Comparison of ENCODE assay signal across 8 mouse cellular contexts in the genomic region with DNA sequence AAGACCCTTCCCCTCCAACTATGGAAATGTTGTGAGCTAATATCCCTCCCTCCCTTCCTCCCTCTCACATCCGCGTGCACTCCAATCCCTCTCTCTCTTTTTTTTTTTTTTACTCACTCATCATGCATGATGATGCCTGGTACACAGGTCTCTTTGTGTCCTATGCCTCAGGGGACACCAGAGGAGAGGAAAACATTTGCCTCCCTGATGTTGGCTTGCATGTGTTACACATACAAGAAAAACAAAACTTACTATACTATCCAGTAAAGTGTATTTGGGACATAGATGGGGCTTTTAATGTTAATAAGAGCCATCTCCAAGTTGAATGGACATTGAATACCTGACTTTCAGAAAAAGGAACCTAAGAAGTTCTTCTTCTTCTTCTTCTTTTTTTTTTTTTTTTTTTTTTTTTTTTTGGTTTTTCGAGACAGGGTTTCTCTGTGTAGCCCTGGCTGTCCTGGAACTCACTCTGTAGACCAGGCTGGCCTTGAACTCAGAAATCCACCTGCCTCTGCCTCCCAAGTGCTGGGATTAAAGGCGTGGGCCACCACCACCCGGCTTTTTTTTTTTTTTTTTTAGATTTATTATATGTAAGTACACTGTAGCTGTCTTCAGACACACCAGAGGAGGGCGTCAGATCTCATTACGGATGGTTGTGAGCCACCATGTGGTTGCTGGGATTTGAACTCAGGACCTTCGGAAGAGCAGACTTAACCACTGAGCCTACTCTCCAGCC. TPM values are rescaled to one million over a fixed set of nuclear protein-coding genes. Genes with fewer than 3 reads are reported as not detected.
DNase-seq lines count a peak whose midpoint lies in the region; ATAC-seq and TF ChIP-seq lines count a peak whose summit lies in the region.
"Not testable (repeated sequence)": the region's sequence is repeated elsewhere in the genome, so short reads cannot be mapped to it uniquely, and the experiment has no call there.

No protein-coding gene starts in this region.

- H3K27ac ChIP-seq in embryonic facial prominence, embryonic 10.5 days (replicated peaks) = peak overlapping the region; percentile 98; the same call in 1 of the 2 replicates
- peak overlapping the region; percentile 83; the same call in 1 of the 2 replicates for H3K27ac ChIP-seq in forebrain, embryonic 13.5 days
- H3K27ac ChIP-seq in heart, embryonic 14.5 days (replicated peaks in 1 of 2; ENCODE audit: control insufficient read depth in 1 of 2, insufficient read depth in 1 of 2, low read depth in 2 of 2, low read length in 2 of 2) = peak overlapping the region in 1 of 2 experiments; percentile 96; a peak in 2 of 4 replicates
- H3K27ac ChIP-seq in hindbrain, postnatal 0 days = peak overlapping the region; percentile 85; the same call in 1 of the 2 replicates
- peak overlapping the region; percentile 86 for H3K27ac ChIP-seq in left cerebral cortex, adult 2 months
- not testable (repeated sequence) for H3K27ac ChIP-seq in liver, embryonic 14.5 days; midbrain, embryonic 12.5 days (replicated peaks)
- peak overlapping the region; percentile 95 for H3K27ac ChIP-seq in stomach, embryonic 15.5 days

- H3K9ac ChIP-seq in forebrain, embryonic 13.5 days; hindbrain, postnatal 0 days (replicated peaks; ENCODE audit: low read length); midbrain, embryonic 12.5 days (replicated peaks); stomach, embryonic 15.5 days: not testable (repeated sequence)
- H3K9ac ChIP-seq in heart, embryonic 14.5 days (ENCODE audit: low read length) = peak overlapping the region; percentile 94
- H3K9ac ChIP-seq in liver, embryonic 14.5 days (replicated peaks) = peak overlapping the region; percentile 78

- peak overlapping the region; percentile 91 for H3K4me3 ChIP-seq in embryonic facial prominence, embryonic 10.5 days
- H3K4me3 ChIP-seq in forebrain, embryonic 13.5 days = peak overlapping the region; percentile 83; the same call in 1 of the 2 replicates
- H3K4me3 ChIP-seq in heart, embryonic 14.5 days (ENCODE audit: control insufficient read depth in 1 of 2, insufficient read depth in 1 of 2, low read depth in 1 of 2, low read length in 2 of 2) = peak overlapping the region in 1 of 2 experiments; percentile 80; a peak in 1 of 4 replicates
- H3K4me3 ChIP-seq in hindbrain, postnatal 0 days (ENCODE audit: low read length); liver, embryonic 14.5 days (ENCODE audit: insufficient read depth in 1 of 2, low read depth in 2 of 2, low read length in 2 of 2); midbrain, embryonic 12.5 days: not testable (repeated sequence)
- H3K4me3 ChIP-seq in left cerebral cortex, adult 2 months = peak overlapping the region; percentile 84
- peak overlapping the region; percentile 72; the same call in 1 of the 2 replicates for H3K4me3 ChIP-seq in stomach, embryonic 15.5 days (replicated peaks)

- ATAC-seq in forebrain, embryonic 13.5 days; heart, embryonic 14.5 days (ENCODE audit: insufficient number of reproducible peaks, insufficient read depth, low FRiP score, low read depth); hindbrain, postnatal 0 days; liver, embryonic 14.5 days (ENCODE audit: insufficient read depth); midbrain, embryonic 12.5 days (ENCODE audit: low FRiP score, low read depth); stomach, embryonic 15.5 days (ENCODE audit: insufficient read depth, low FRiP score, low read depth): not testable (repeated sequence)

- peak overlapping the region; percentile 67 for H3K4me2 ChIP-seq in forebrain, embryonic 13.5 days
- peak overlapping the region; percentile 86 for H3K4me2 ChIP-seq in heart, embryonic 14.5 days (ENCODE audit: low read length)
- H3K4me2 ChIP-seq in hindbrain, postnatal 0 days (ENCODE audit: low read depth, low read length) = peak overlapping the region; percentile 76
- peak overlapping the region; percentile 95 for H3K4me2 ChIP-seq in liver, embryonic 14.5 days (ENCODE audit: low read depth)
- peak overlapping the region; percentile 61; the same call in 1 of the 2 replicates for H3K4me2 ChIP-seq in midbrain, embryonic 12.5 days (replicated peaks)
- H3K4me2 ChIP-seq in stomach, embryonic 15.5 days = peak overlapping the region; percentile 74

- H3K4me1 ChIP-seq in embryonic facial prominence, embryonic 10.5 days = peaks cover 29% of the 10 kb centered on the region
- H3K4me1 ChIP-seq in forebrain, embryonic 13.5 days = peaks cover 27% of the 10 kb centered on the region
- peaks cover 7 to 19% of the 10 kb centered on the region in 2 experiments for H3K4me1 ChIP-seq in heart, embryonic 14.5 days (ENCODE audit: control insufficient read depth in 2 of 2, insufficient read depth in 2 of 2, low read length in 2 of 2)
- H3K4me1 ChIP-seq in hindbrain, postnatal 0 days (ENCODE audit: insufficient read depth, low read length) = not testable (repeated sequence)
- peaks cover 17 to 22% of the 10 kb centered on the region in 2 experiments for H3K4me1 ChIP-seq in liver, embryonic 14.5 days (replicated peaks; ENCODE audit: control insufficient read depth in 2 of 2, insufficient read depth in 2 of 2, low read length in 1 of 2)
- peaks cover 25% of the 10 kb centered on the region for H3K4me1 ChIP-seq in midbrain, embryonic 12.5 days
- peaks cover 21% of the 10 kb centered on the region for H3K4me1 ChIP-seq in stomach, embryonic 15.5 days

- DNase-seq in embryonic facial prominence, embryonic 10.5 days (ENCODE audit: low spot score); hindbrain, postnatal 0 days (ENCODE audit: low spot score); left cerebral cortex, adult 2 months (ENCODE audit: extremely low spot score in 1 of 2, low spot score in 2 of 2); liver, embryonic 14.5 days (ENCODE audit: low read depth in 3 of 3, low spot score in 3 of 3): not testable (repeated sequence)

- H3K27me3 ChIP-seq in embryonic facial prominence, embryonic 10.5 days (replicated peaks; ENCODE audit: low read depth, poor library complexity, severe bottlenecking); forebrain, embryonic 13.5 days; heart, embryonic 14.5 days (ENCODE audit: control insufficient read depth, insufficient read depth, low read length); hindbrain, postnatal 0 days (ENCODE audit: insufficient read depth, low read length); liver, embryonic 14.5 days (ENCODE audit: control insufficient read depth, insufficient read depth, low read length); midbrain, embryonic 12.5 days; stomach, embryonic 15.5 days (replicated peaks): not testable (repeated sequence)

- not testable (repeated sequence) for TF ChIP-seq CTCF in hindbrain, postnatal 0 days (IDR thresholded peaks at IDR 0.05; ENCODE audit: low read depth); left cerebral cortex, adult 2 months (IDR thresholded peaks at IDR 0.05); liver, embryonic 14.5 days (IDR thresholded peaks at IDR 0.05; ENCODE audit: low read depth)

- not testable (repeated sequence) for H3K9me3 ChIP-seq in embryonic facial prominence, embryonic 10.5 days; forebrain, embryonic 13.5 days (replicated peaks); heart, embryonic 14.5 days (ENCODE audit: control insufficient read depth, low read length); hindbrain, postnatal 0 days (ENCODE audit: low read length); liver, embryonic 14.5 days (ENCODE audit: control insufficient read depth, low read length); midbrain, embryonic 12.5 days; stomach, embryonic 15.5 days

- intact Hi-C loops in left cerebral cortex, adult 2 months (cut with DNase I) = not testable (repeated sequence)

- not testable (repeated sequence) for TF ChIP-seq EP300 in liver, embryonic 14.5 days (IDR thresholded peaks at IDR 0.05; ENCODE audit: low read depth)

- whole genome bisulfite sequencing in embryonic facial prominence, embryonic 10.5 days = 71% methylated on average over 7 of the region's 8 CpGs
- 65% methylated on average over 7 of the region's 8 CpGs for WGBS in forebrain, embryonic 13.5 days
- 61% methylated on average over 5 of the region's 8 CpGs for WGBS in heart, embryonic 14.5 days
- 59% methylated on average over 7 of the region's 8 CpGs for WGBS in hindbrain, postnatal 0 days
- WGBS in liver, embryonic 14.5 days (ENCODE audit: insufficient replicate concordance) = 55% methylated on average over 7 of the region's 8 CpGs
- WGBS in midbrain, embryonic 12.5 days = 69% methylated on average over 5 of the region's 8 CpGs
- WGBS in stomach, embryonic 15.5 days = 55% methylated on average over 7 of the region's 8 CpGs

- H3K36me3 ChIP-seq in embryonic facial prominence, embryonic 10.5 days (replicated peaks) = peaks cover 22% of the 10 kb centered on the region
- peaks cover 16% of the 10 kb centered on the region for H3K36me3 ChIP-seq in forebrain, embryonic 13.5 days (ENCODE audit: poor library complexity, severe bottlenecking)
- peaks cover 22% of the 10 kb centered on the region for H3K36me3 ChIP-seq in heart, embryonic 14.5 days (ENCODE audit: control insufficient read depth, insufficient read depth, low read length)
- H3K36me3 ChIP-seq in hindbrain, postnatal 0 days (ENCODE audit: insufficient read depth, low read length); liver, embryonic 14.5 days (replicated peaks; ENCODE audit: control insufficient read depth, insufficient read depth, low read depth); stomach, embryonic 15.5 days: not testable (repeated sequence)
- peaks cover 16% of the 10 kb centered on the region for H3K36me3 ChIP-seq in midbrain, embryonic 12.5 days

RNA-seq across cellular contexts. Expression of a gene that starts 0.6 kb away (rescaled TPM):
- 53.8 and 53.9 TPM in 2 replicates for polyA plus RNA-seq in embryonic facial prominence, embryonic 10.5 days (2016; fragmentation: Nextera tagmentation; extraction: Ambion mirVana)
- 36.8 and 40.1 TPM in 2 replicates for polyA plus RNA-seq in forebrain, embryonic 13.5 days (2015; fragmentation: Nextera tagmentation; extraction: Ambion mirVana)
- polyA plus RNA-seq in heart, embryonic 14.5 days (2014; fragmentation: Nextera tagmentation; extraction: Ambion mirVana) = 34.7 and 37.8 TPM in 2 replicates
- 16.4 and 24.6 TPM in 2 replicates for total RNA-seq in hindbrain, postnatal 0 days (2014; rRNA removed)
- polyA plus RNA-seq in hindbrain, postnatal 0 days (2015; fragmentation: Nextera tagmentation; extraction: Ambion mirVana) = 30.9 and 34.9 TPM in 2 replicates
- 10 to 100 TPM; 13.8 to 14.6 TPM for total RNA-seq in left cerebral cortex, adult 2 months (2021)
- polyA plus RNA-seq in liver, embryonic 14.5 days (2012; rRNA removed) = 16.4 and 19.5 TPM in 2 replicates
- polyA plus RNA-seq in liver, embryonic 14.5 days (2014; fragmentation: Nextera tagmentation; extraction: Ambion mirVana) = 18.8 and 20.2 TPM in 2 replicates
- 34.7 and 39.1 TPM in 2 replicates for polyA plus RNA-seq in midbrain, embryonic 12.5 days (2016; fragmentation: Nextera tagmentation; extraction: Ambion mirVana)
- polyA plus RNA-seq in stomach, embryonic 15.5 days (2015; fragmentation: Nextera tagmentation; extraction: Ambion mirVana) = 33.2 and 33.5 TPM in 2 replicates

RNA-seq across cellular contexts. Expression of a gene that starts 5.1 kb away (rescaled TPM):
- polyA plus RNA-seq in embryonic facial prominence, embryonic 10.5 days (2016; fragmentation: Nextera tagmentation; extraction: Ambion mirVana) = 6.8 and 7.8 TPM in 2 replicates
- polyA plus RNA-seq in forebrain, embryonic 13.5 days (2015; fragmentation: Nextera tagmentation; extraction: Ambion mirVana) = 14.0 and 19.6 TPM in 2 replicates
- 5.4 and 7.7 TPM in 2 replicates for polyA plus RNA-seq in heart, embryonic 14.5 days (2014; fragmentation: Nextera tagmentation; extraction: Ambion mirVana)
- total RNA-seq in hindbrain, postnatal 0 days (2014; rRNA removed) = 50.5 and 55.6 TPM in 2 replicates
- 19.6 and 22.8 TPM in 2 replicates for polyA plus RNA-seq in hindbrain, postnatal 0 days (2015; fragmentation: Nextera tagmentation; extraction: Ambion mirVana)
- total RNA-seq in left cerebral cortex, adult 2 months (2021) = 100 to 1,000 TPM; 190 to 222 TPM
- 13.0 and 17.3 TPM in 2 replicates for polyA plus RNA-seq in liver, embryonic 14.5 days (2012; rRNA removed)
- 7.4 and 8.9 TPM in 2 replicates for polyA plus RNA-seq in liver, embryonic 14.5 days (2014; fragmentation: Nextera tagmentation; extraction: Ambion mirVana)
- polyA plus RNA-seq in midbrain, embryonic 12.5 days (2016; fragmentation: Nextera tagmentation; extraction: Ambion mirVana) = 19.0 and 19.7 TPM in 2 replicates
- 7.9 and 10.1 TPM in 2 replicates for polyA plus RNA-seq in stomach, embryonic 15.5 days (2015; fragmentation: Nextera tagmentation; extraction: Ambion mirVana)

RNA-seq across cellular contexts. Expression of a gene that starts 9.3 kb away (rescaled TPM):
- 601 and 615 TPM in 2 replicates for polyA plus RNA-seq in embryonic facial prominence, embryonic 10.5 days (2016; fragmentation: Nextera tagmentation; extraction: Ambion mirVana)
- 393 TPM in 2 replicates for polyA plus RNA-seq in forebrain, embryonic 13.5 days (2015; fragmentation: Nextera tagmentation; extraction: Ambion mirVana)
- 153 and 167 TPM in 2 replicates for polyA plus RNA-seq in heart, embryonic 14.5 days (2014; fragmentation: Nextera tagmentation; extraction: Ambion mirVana)
- 272 and 314 TPM in 2 replicates for total RNA-seq in hindbrain, postnatal 0 days (2014; rRNA removed)
- 123 and 136 TPM in 2 replicates for polyA plus RNA-seq in hindbrain, postnatal 0 days (2015; fragmentation: Nextera tagmentation; extraction: Ambion mirVana)
- 10 to 100 TPM; 46.1 to 53.2 TPM for total RNA-seq in left cerebral cortex, adult 2 months (2021)
- 177 and 217 TPM in 2 replicates for polyA plus RNA-seq in liver, embryonic 14.5 days (2012; rRNA removed)
- 168 and 190 TPM in 2 replicates for polyA plus RNA-seq in liver, embryonic 14.5 days (2014; fragmentation: Nextera tagmentation; extraction: Ambion mirVana)
- 351 and 363 TPM in 2 replicates for polyA plus RNA-seq in midbrain, embryonic 12.5 days (2016; fragmentation: Nextera tagmentation; extraction: Ambion mirVana)
- polyA plus RNA-seq in stomach, embryonic 15.5 days (2015; fragmentation: Nextera tagmentation; extraction: Ambion mirVana) = 260 and 267 TPM in 2 replicates

RNA-seq across cellular contexts. Expression of a gene that starts 18.8 kb away (rescaled TPM):
- polyA plus RNA-seq in embryonic facial prominence, embryonic 10.5 days (2016; fragmentation: Nextera tagmentation; extraction: Ambion mirVana) = 167 and 175 TPM in 2 replicates
- polyA plus RNA-seq in forebrain, embryonic 13.5 days (2015; fragmentation: Nextera tagmentation; extraction: Ambion mirVana) = 91.6 and 92.2 TPM in 2 replicates
- polyA plus RNA-seq in heart, embryonic 14.5 days (2014; fragmentation: Nextera tagmentation; extraction: Ambion mirVana) = 110 and 112 TPM in 2 replicates
- total RNA-seq in hindbrain, postnatal 0 days (2014; rRNA removed) = 38.7 and 38.8 TPM in 2 replicates
- polyA plus RNA-seq in hindbrain, postnatal 0 days (2015; fragmentation: Nextera tagmentation; extraction: Ambion mirVana) = 64.3 and 67.3 TPM in 2 replicates
- total RNA-seq in left cerebral cortex, adult 2 months (2021) = 10 to 100 TPM; 20.8 to 21.1 TPM
- polyA plus RNA-seq in liver, embryonic 14.5 days (2012; rRNA removed) = 837 and 876 TPM in 2 replicates
- polyA plus RNA-seq in liver, embryonic 14.5 days (2014; fragmentation: Nextera tagmentation; extraction: Ambion mirVana) = 1,376 and 1,452 TPM in 2 replicates
- 96.4 and 109 TPM in 2 replicates for polyA plus RNA-seq in midbrain, embryonic 12.5 days (2016; fragmentation: Nextera tagmentation; extraction: Ambion mirVana)
- polyA plus RNA-seq in stomach, embryonic 15.5 days (2015; fragmentation: Nextera tagmentation; extraction: Ambion mirVana) = 155 and 202 TPM in 2 replicates

RNA-seq across cellular contexts. Expression of a gene that starts 19.7 kb away (rescaled TPM):
- polyA plus RNA-seq in embryonic facial prominence, embryonic 10.5 days (2016; fragmentation: Nextera tagmentation; extraction: Ambion mirVana) = 29.6 and 31.4 TPM in 2 replicates
- polyA plus RNA-seq in forebrain, embryonic 13.5 days (2015; fragmentation: Nextera tagmentation; extraction: Ambion mirVana) = 30.5 and 38.4 TPM in 2 replicates
- 10.5 and 12.1 TPM in 2 replicates for polyA plus RNA-seq in heart, embryonic 14.5 days (2014; fragmentation: Nextera tagmentation; extraction: Ambion mirVana)
- 28.4 and 38.6 TPM in 2 replicates for total RNA-seq in hindbrain, postnatal 0 days (2014; rRNA removed)
- polyA plus RNA-seq in hindbrain, postnatal 0 days (2015; fragmentation: Nextera tagmentation; extraction: Ambion mirVana) = 14.8 and 15.2 TPM in 2 replicates
- 10 to 100 TPM; 28.9 to 29.3 TPM for total RNA-seq in left cerebral cortex, adult 2 months (2021)
- 11.8 and 13.8 TPM in 2 replicates for polyA plus RNA-seq in liver, embryonic 14.5 days (2012; rRNA removed)
- polyA plus RNA-seq in liver, embryonic 14.5 days (2014; fragmentation: Nextera tagmentation; extraction: Ambion mirVana) = 8.0 and 8.3 TPM in 2 replicates
- polyA plus RNA-seq in midbrain, embryonic 12.5 days (2016; fragmentation: Nextera tagmentation; extraction: Ambion mirVana) = 33.9 and 38.5 TPM in 2 replicates
- 20.3 and 21.4 TPM in 2 replicates for polyA plus RNA-seq in stomach, embryonic 15.5 days (2015; fragmentation: Nextera tagmentation; extraction: Ambion mirVana)
